Mouse (Mus musculus) neural tube, embryonic 15.5 days (tissue): ENCODE results near the gene Nrm. TPM values are rescaled to one million over a fixed set of nuclear protein-coding genes. Genes with fewer than 3 reads are reported as not detected.

Source experiments
- ATAC-seq: fragments of 200-750 bp; cut with Nextera tagmentation; 2 replicates; pipeline ENCODE4 v1.8.0; 2017; ENCODE audit warnings: mild to moderate bottlenecking, moderate TSS enrichment, moderate library complexity; ENCODE audit not compliant: low FRiP score
- H3K27ac ChIP-seq: fragments of 300-500 bp; sonication (generic); replicated peaks from 2 replicates; pipeline ENCODE4 v1.5.1; 2015; ENCODE audit warnings: mild to moderate bottlenecking, inconsistent platforms
- H3K27me3 ChIP-seq: fragments of 300-500 bp; sonication (generic); replicated peaks from 2 replicates; pipeline ENCODE4 v1.6.1; 2015; ENCODE audit warnings: inconsistent platforms
- H3K36me3 ChIP-seq: fragments of 300-500 bp; sonication (generic); 2 replicates; pipeline ENCODE4 v1.6.1; 2015; ENCODE audit warnings: inconsistent platforms
- H3K4me1 ChIP-seq: fragments of 300-500 bp; sonication (generic); 2 replicates; pipeline ENCODE4 v1.6.1; 2015; ENCODE audit warnings: inconsistent platforms
- H3K4me2 ChIP-seq: fragments of 300-500 bp; sonication (generic); 2 replicates; pipeline ENCODE4 v1.6.1; 2015; ENCODE audit warnings: inconsistent platforms, mild to moderate bottlenecking, moderate library complexity
- H3K4me3 ChIP-seq: fragments of 300-500 bp; sonication (generic); replicated peaks from 2 replicates; pipeline ENCODE4 v1.5.1; 2015; ENCODE audit warnings: mild to moderate bottlenecking, inconsistent platforms
- H3K9ac ChIP-seq: fragments of 300-500 bp; sonication (generic); replicated peaks from 2 replicates; pipeline ENCODE4 v1.6.1; 2015; ENCODE audit warnings: mild to moderate bottlenecking, inconsistent platforms
- H3K9me3 ChIP-seq: fragments of 300-500 bp; sonication (generic); replicated peaks from 2 replicates; pipeline ENCODE4 v1.6.1; 2016; ENCODE audit warnings: inconsistent platforms
- WGBS: fragments of 180-500 bp; shearing (Covaris S2); methylation state at CpG from one replicate; pipeline ENCODE4 v1.1.7; 2015; ENCODE audit warnings: mixed read lengths; 5-methylcytosine and 5-hydroxymethylcytosine counted together
- polyA plus RNA-seq: library from polyadenylated mRNA; unstranded; fragments of >200 nt; fragmentation: Nextera tagmentation; extraction: Ambion mirVana; gene quantifications from 2 replicates; pipeline ENCODE4 v1.2.1, GENCODE M21; 2015

The Nrm gene
- polyA plus RNA-seq, 1 experiment from 2014 or later, result 17.6 TPM

- Histone ChIP-seq H3K9me3 (no peaks in the 10 kb centered on the region), H3K9ac (no peak overlapping the region), H3K36me3 (peaks cover 73% of the 10 kb centered on the region), H3K4me3 (no peak overlapping the region), H3K27ac (no peak overlapping the region), H3K4me1 (no peaks in the 10 kb centered on the region), H3K27me3 (no peaks in the 10 kb centered on the region), H3K4me2 (no peak overlapping the region)
- WGBS, result 55% methylated on average over 1 of the region's 1 CpGs
- no peak for ATAC-seq
Observed at GRCm38 (mm10) chr17:35848112-35848511, 13.0 kb upstream of the Nrm start.

GRCm38 (mm10) chr17:35850974-35851373, 10.1 kb upstream of the Nrm start:
- no peak for ATAC-seq
- Histone ChIP-seq H3K4me3 (no peak overlapping the region), H3K27ac (no peak overlapping the region), H3K4me1 (no peaks in the 10 kb centered on the region), H3K9ac (no peak overlapping the region), H3K4me2 (no peak overlapping the region), H3K9me3 (no peaks in the 10 kb centered on the region), H3K36me3 (peaks cover 74% of the 10 kb centered on the region), H3K27me3 (no peaks in the 10 kb centered on the region)
- WGBS, result 95% methylated on average over 3 of the region's 3 CpGs

GRCm38 (mm10) chr17:35859371-35859770, 1.7 kb upstream of the Nrm start:
- no peak for ATAC-seq
- Histone ChIP-seq H3K27me3 (no peaks in the 10 kb centered on the region), H3K27ac (no peak overlapping the region), H3K9ac (no peak overlapping the region), H3K4me3 (no peak overlapping the region), H3K9me3 (no peaks in the 10 kb centered on the region), H3K36me3 (peaks cover 24% of the 10 kb centered on the region), H3K4me1 (peaks cover 19% of the 10 kb centered on the region), H3K4me2 (no peak overlapping the region)
- whole genome bisulfite sequencing, result 89% methylated on average over 1 of the region's 1 CpGs

- peaks cover 24% of the 10 kb centered on the region for H3K4me1 ChIP-seq
- H3K27me3 ChIP-seq, result no peaks in the 10 kb centered on the region
- H3K4me3 ChIP-seq, result no peak overlapping the region
- H3K4me2 ChIP-seq, result no peak overlapping the region
- H3K36me3 ChIP-seq, result peaks cover 24% of the 10 kb centered on the region
- WGBS, result 64% methylated on average over 2 of the region's 2 CpGs
- no peak for ATAC-seq
- no peak overlapping the region for H3K27ac ChIP-seq
- no peak overlapping the region for H3K9ac ChIP-seq
- H3K9me3 ChIP-seq, result no peaks in the 10 kb centered on the region
Observed at GRCm38 (mm10) chr17:35859835-35860234, 1.3 kb upstream of the Nrm start.

GRCm38 (mm10) chr17:35860831-35861197, 304 bp upstream of the Nrm start:
- 4% methylated on average over 12 of the region's 12 CpGs for WGBS
- no peaks in the 10 kb centered on the region for H3K27me3 ChIP-seq
- peak overlapping the region; percentile 73 for H3K4me3 ChIP-seq
- H3K36me3 ChIP-seq, result peaks cover 24% of the 10 kb centered on the region
- H3K9ac ChIP-seq, result peak overlapping the region; percentile 82
- H3K27ac ChIP-seq, result peak overlapping the region; percentile 97
- peak overlapping the region; percentile 57 for H3K4me2 ChIP-seq
- H3K4me1 ChIP-seq, result peaks cover 30% of the 10 kb centered on the region
- no peaks in the 10 kb centered on the region for H3K9me3 ChIP-seq
- no peak for ATAC-seq

GRCm38 (mm10) chr17:35864832-35865353, 3.8 kb downstream of the Nrm start:
- 28% methylated on average over 10 of the region's 10 CpGs for WGBS
- H3K36me3 ChIP-seq, result no peaks in the 10 kb centered on the region
- peaks cover 63% of the 10 kb centered on the region for H3K4me1 ChIP-seq
- H3K9me3 ChIP-seq, result no peaks in the 10 kb centered on the region
- H3K4me3 ChIP-seq, result peak overlapping the region; percentile 66
- H3K27ac ChIP-seq, result peak overlapping the region; percentile 95
- peak overlapping the region; percentile 81 for H3K9ac ChIP-seq
- no peak for ATAC-seq
- H3K4me2 ChIP-seq, result peak overlapping the region; percentile 90
- H3K27me3 ChIP-seq, result no peaks in the 10 kb centered on the region

- WGBS, result under 1% methylated on average over 46 of the region's 48 CpGs
- H3K9me3 ChIP-seq, result no peaks in the 10 kb centered on the region
- peak within 1 kb of the TSS; percentile 95 for H3K27ac ChIP-seq
- peak within 1 kb of the TSS; percentile 81 for H3K9ac ChIP-seq
- no peaks in the 10 kb centered on the region for H3K36me3 ChIP-seq
- peak within 1 kb of the TSS; percentile 90 for H3K4me2 ChIP-seq
- H3K4me3 ChIP-seq, result peak within 1 kb of the TSS; percentile 66
- no peaks in the 10 kb centered on the region for H3K27me3 ChIP-seq
- ATAC-seq, result peak; percentile 66
- peaks cover 65% of the 10 kb centered on the region for H3K4me1 ChIP-seq
Observed at GRCm38 (mm10) chr17:35865481-35866280, 4.6 kb downstream of the Nrm start, which contains the start of gene Ppp1r18. Gene Ppp1r18, plus strand, starts transcription at chr17:35865593.

GRCm38 (mm10) chr17:35866281-35866831, 5.2 kb downstream of the Nrm start:
- peak overlapping the region; percentile 95 for H3K27ac ChIP-seq
- no peaks in the 10 kb centered on the region; the same call in 1 of the 2 replicates for H3K36me3 ChIP-seq
- peak overlapping the region; percentile 81 for H3K9ac ChIP-seq
- peak; percentile 44 for ATAC-seq
- peak overlapping the region; percentile 90 for H3K4me2 ChIP-seq
- under 1% methylated on average over 36 of the region's 38 CpGs for WGBS
- H3K27me3 ChIP-seq, result no peaks in the 10 kb centered on the region
- peak overlapping the region; percentile 66 for H3K4me3 ChIP-seq
- H3K9me3 ChIP-seq, result no peaks in the 10 kb centered on the region
- H3K4me1 ChIP-seq, result peaks cover 69% of the 10 kb centered on the region

GRCm38 (mm10) chr17:35866911-35867890, 6.1 kb downstream of the Nrm start:
- Histone ChIP-seq H3K4me2 (peak overlapping the region; percentile 90), H3K9ac (peak overlapping the region; percentile 81), H3K27ac (peak overlapping the region; percentile 95), H3K9me3 (no peaks in the 10 kb centered on the region), H3K36me3 (no peaks in the 10 kb centered on the region; the same call in 1 of the 2 replicates), H3K4me3 (peak overlapping the region; percentile 66), H3K4me1 (peaks cover 69% of the 10 kb centered on the region), H3K27me3 (no peaks in the 10 kb centered on the region)
- no peak for ATAC-seq
- WGBS, result 7% methylated on average over 26 of the region's 26 CpGs

- Histone ChIP-seq H3K9me3 (no peaks in the 10 kb centered on the region), H3K27me3 (no peaks in the 10 kb centered on the region), H3K4me1 (peaks cover 79% of the 10 kb centered on the region), H3K27ac (peak overlapping the region; percentile 95), H3K4me2 (peak overlapping the region; percentile 90), H3K36me3 (no peaks in the 10 kb centered on the region; the same call in 1 of the 2 replicates), H3K4me3 (peak overlapping the region; percentile 66), H3K9ac (peak overlapping the region; percentile 81)
- ATAC-seq, result no peak
- WGBS, result 36% methylated on average over 17 of the region's 17 CpGs
Observed at GRCm38 (mm10) chr17:35868165-35868820, 7.2 kb downstream of the Nrm start.

GRCm38 (mm10) chr17:35868961-35869345, 7.8 kb downstream of the Nrm start:
- peak overlapping the region; percentile 90 for H3K4me2 ChIP-seq
- H3K9ac ChIP-seq, result peak overlapping the region; percentile 81
- peaks cover under 1% of the 10 kb centered on the region; the same call in 1 of the 2 replicates for H3K36me3 ChIP-seq
- H3K4me1 ChIP-seq, result peaks cover 83% of the 10 kb centered on the region
- H3K9me3 ChIP-seq, result no peaks in the 10 kb centered on the region
- ATAC-seq, result no peak
- H3K4me3 ChIP-seq, result peak overlapping the region; percentile 66
- H3K27ac ChIP-seq, result peak overlapping the region; percentile 95
- whole genome bisulfite sequencing, result 7% methylated on average over 7 of the region's 7 CpGs
- no peaks in the 10 kb centered on the region for H3K27me3 ChIP-seq
